Mouse (Mus musculus): ENCODE results near the gene Srgap1. TPM values are rescaled to one million over a fixed set of nuclear protein-coding genes. Genes with fewer than 3 reads are reported as not detected.

Gene Srgap1
- total RNA-seq (2023) = 0.12 TPM

GRCm38 (mm10) chr10:122046904-122047726 is at the start of gene Srgap1:
Gene Srgap1, minus strand, starts transcription at chr10:122047315.

GRCm38 (mm10) chr10:121739548-121740505 is 307.3 kb downstream of the Srgap1 start, which contains the start of gene BC048403:
Gene BC048403, plus strand, starts transcription at chr10:121739937.

Other genes with a start within 250 kb of the Srgap1 start
- 29.3 TPM for gene Rxylt1, start 50.1 kb upstream of the Srgap1 start, total RNA-seq (2023)